Mouse (Mus musculus) frontal cortex, postnatal 10 days (tissue): Measurements from ENCODE around the gene Man2b1.
"Not testable (repeated sequence)": the region's sequence is repeated elsewhere in the genome, so short reads cannot be mapped to it uniquely, and the experiment has no call there.

Source experiments
- DNase-seq, 2 experiments: peaks; one replicate each; pipeline ENCODE4 v3.0.0; 2022; ENCODE audit warnings: low spot score in 2 of 2, mixed read lengths in 1 of 2

The Man2b1 gene

DNA sequence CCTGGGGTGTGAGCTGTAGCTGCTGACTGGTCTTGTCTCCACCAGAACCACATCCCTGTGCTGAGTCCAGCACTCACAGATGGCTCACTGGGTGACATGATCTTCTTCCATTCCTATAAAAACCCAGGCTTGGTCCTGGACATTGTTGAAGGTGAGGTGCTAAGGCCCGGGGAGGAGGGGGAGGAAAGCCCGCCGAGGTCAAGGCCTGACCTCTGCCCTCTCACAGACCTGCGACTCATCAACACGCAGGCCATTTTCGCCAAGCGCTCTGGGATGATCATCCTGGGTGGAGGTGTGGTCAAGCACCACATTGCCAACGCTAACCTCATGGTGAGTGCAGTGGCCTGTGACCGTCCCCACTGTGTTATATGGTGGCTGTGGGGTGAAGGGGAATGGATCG is 8.9 kb upstream of the Man2b1 start:
- DNase-seq: no peak

DNA sequence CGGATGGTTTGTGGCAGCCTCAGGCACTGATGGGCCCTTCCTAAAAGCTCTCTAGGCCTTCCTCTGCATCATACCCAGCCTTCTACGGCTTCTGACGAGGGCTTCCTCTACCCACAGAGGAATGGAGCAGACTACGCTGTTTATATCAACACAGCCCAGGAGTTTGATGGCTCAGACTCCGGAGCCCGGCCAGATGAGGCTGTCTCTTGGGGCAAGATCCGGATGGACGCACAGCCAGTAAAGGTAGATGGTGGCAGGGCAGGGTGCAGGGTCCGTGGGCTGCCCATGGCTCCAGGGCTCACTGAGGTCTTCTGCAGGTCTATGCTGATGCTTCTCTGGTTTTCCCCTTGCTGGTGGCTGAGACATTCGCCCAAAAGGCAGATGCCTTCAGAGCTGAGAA is 8.5 kb upstream of the Man2b1 start:
- no peak for DNase-seq

DNA sequence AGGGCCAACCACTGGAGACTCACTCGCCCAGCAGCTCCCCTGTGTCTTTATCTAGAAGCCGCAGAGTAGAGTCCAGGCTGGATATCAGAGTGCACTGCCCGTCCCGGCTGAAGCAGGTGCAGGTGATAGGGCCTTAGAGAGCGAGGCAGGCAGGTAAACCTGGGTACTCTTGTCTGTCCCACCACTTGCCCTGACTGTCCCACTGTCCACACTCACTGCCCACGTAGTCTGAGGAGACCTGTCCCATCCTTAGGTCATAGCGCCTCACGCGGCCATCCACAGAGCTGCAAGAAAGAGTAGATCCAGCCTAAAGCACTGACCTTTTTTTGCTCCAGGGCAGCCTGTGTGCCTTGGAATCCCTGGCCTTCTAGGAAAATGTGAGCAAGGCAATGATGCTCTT is 7.1 kb upstream of the Man2b1 start:
- DNase-seq: no peak

DNA sequence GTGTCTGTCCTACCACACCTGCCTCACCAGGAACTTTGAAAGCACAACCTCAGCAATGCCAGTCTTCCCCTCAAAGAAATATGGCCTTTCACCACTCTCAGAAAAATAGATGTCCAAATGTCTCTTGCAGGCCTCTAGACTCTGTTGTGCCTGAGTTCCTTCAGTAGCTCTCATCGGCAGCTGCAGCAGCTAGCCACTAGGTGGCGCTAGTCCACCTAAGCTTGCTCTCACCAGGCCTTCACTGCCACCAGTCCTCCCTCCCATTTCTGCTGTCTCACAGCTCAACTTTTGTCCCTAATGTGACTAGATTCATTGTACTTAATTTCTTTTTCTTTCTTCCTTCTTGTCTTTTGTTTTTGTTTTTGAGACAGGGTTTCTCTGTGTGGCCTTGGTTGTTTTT is 6.1 kb upstream of the Man2b1 start:
- peak in 1 of 2 experiments; percentile 77 for DNase-seq

DNA sequence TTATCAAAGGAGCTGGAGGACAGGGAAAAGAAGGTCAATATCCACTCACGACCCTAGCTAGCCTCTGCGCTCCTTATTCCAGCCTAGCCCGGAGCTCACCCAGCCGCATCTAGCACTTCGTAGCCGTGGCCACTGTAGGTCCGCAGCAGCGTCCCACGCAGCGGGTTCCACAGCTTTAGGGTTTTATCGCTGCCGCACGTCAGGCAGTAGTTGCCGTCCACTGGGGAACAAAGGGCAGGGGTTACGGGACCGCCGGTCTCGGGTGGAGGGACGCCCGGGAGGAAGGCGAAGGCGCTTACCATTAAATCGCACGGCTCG is 2.9 kb upstream of the Man2b1 start:
- DNase-seq: no peak

DNA sequence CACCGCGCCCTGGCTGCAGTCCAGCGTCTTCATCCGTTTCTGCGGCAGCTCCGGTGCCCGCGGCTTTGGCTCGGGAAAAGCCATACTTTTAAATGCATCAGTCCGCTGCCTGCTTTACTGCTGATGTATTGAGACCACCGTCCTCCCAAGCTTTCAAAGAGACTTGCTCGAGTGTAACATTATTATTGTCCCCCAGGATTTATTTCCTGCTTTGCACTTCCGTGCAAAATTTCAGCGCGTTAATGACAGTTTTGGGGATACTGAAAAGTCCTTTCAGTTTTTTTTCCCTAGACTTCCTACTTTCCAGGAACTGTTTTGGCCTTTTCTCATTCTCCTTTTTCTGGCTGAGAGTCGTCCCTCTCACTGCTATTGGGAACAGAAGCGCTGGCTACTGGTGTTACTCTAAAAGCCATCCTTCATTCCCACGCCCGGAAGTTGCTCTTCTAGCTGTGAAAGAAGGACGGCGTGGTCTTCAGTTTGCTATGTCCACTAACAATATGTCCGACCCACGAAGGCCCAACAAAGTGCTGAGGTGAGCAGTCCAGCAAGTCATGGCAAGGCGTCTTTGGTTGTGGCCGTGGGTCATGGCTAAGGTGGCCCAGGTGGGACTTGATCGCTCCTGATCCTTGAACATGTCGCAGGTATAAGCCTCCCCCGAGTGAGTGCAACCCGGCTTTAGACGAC is 2.4 kb upstream of the Man2b1 start, which contains the start of gene Wdr83os:
Gene Wdr83os (plus strand): TSS at position 209 of the 684 bp plus-strand sequence.
- DNase-seq: peak in 1 of 2 experiments; percentile 50

DNA sequence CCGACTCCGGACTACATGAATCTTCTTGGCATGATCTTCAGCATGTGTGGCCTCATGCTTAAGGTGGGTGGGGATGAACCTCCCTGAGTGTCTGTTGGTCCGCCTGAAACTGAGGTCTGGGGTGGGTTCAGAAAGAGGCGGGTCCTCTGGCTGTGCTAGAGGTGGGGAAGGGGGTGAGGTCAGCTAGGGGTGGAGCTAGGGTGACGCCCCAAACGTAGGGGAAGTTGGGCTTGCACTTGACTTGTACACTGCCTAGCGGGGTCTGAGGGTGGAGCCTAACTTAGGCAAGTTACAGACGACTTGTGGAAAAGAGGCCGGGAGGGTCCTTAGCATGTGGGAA is 1.9 kb upstream of the Man2b1 start, which contains the start of gene Wdr83:
Gene Wdr83 (minus strand): TSS at position 91 of the 340 bp plus-strand sequence.
- DNase-seq: no peak

DNA sequence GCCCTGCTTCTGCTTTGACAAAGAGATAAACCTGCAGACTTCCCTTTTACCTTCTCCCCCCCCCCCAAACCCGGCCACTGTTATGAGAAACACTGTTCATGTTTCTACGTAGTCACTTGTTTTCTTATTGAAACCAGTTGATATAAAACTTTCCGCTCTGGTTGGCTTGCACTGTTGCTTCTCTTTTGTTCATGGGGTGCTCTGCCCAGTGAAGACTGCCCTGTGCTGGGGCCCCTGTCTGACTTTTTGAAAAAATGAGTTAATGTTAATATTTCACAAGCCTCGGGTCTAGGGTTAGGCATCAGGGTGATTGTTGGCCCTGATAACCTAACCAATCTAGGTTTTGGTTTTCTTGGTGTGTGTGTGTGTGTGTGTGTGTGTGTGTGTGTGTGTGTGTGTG is 901 bp upstream of the Man2b1 start:
- DNase-seq: not testable (repeated sequence)

DNA sequence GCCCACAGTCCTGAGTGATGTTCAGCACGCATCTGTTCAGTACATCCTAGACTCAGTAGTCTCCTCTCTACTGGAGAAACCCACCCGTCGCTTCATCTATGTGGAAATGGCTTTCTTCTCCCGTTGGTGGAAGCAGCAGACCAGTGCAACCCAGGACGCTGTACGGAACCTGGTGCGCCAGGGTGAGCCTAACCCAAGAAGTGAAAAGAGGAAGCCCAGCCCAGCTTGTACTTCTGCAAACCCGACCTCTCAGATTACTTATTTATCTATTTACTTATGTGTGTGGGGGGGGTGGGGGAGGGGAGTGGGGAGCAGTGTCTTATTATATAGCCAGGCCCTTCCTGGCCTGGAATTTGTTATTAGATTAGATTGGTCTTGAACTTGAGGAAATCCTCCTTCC is 1.6 kb downstream of the Man2b1 start:
- DNase-seq: peak in 1 of 2 experiments; percentile 7

DNA sequence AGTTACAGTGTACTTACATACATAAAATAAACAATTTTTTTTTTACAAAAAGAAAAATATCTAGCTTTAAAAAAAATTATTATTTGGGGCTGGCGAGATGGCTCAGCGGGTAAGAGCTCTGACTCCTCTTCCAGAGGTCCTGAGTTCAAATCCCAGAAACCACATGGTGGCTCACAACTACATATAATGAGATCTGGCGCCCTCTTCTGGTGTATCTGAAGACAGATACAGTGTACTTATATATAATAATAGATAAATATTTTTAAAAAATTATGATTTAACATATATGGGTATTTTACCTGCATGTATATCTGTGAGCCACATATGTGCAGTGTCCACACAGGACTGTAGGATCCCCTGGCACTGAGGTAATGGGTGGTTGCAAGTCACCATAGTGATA is 3.2 kb downstream of the Man2b1 start:
- DNase-seq: no peak

DNA sequence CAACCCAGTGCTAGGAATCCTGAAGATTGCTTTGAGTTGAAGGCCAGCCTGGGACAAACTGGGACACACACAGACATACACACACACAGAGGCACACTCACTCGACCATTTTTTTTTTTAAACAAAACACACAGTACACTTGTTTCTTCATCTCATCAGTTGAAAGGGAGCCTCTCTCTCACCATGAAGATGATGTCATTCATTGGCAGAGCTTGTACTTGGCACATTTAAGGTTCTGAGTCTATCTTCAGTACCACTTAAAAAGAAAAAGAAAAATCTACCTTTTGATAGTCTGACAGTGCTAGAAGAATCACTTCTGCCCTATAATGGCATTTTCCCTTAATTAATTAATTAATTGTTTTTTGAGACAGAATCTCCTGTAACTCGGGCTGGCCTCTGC is 5.7 kb downstream of the Man2b1 start:
- no peak for DNase-seq

DNA sequence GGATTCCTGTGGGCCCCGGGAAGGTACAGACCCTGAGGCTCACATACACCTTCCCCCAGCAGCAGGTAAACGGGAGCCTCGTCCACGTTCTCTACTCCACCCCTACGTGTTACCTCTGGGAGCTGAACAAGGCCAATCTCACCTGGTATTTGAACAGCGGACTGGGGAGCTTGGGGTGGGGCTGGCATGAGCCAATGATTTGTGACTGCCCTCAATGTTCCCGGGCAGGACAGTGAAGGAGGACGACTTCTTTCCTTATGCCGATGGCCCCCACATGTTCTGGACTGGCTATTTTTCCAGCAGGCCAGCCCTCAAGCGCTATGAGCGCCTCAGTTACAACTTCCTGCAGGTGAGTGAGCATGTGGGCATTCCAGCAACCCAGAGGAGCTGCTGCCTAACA is 7.8 kb downstream of the Man2b1 start:
- DNase-seq: no peak

DNA sequence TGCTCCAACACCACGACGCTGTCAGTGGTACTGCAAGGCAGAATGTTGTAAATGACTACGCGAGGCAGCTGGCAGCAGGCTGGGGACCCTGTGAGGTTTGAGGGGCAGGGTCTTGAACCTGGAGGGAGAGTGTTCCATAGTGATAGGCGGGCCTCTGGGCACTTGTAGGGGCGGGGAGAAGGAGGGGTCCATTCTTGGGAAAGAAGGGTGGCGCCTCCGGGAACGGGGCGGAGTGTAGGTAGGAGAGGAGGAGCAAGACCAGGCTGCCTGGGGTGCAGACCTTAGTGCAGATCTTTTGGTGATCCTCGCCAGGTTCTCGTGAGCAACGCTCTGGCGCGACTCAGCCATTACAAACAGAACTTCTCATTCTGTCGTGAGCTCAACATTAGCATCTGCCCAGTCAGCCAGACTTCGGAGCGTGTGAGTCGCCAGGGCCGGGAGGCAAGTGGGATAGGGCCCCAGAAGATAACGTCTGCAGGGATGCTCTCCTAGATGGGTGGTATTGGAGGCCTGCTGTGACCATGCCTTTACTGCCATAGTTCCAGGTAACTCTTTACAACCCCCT is 8.5 kb downstream of the Man2b1 start:
- no peak for DNase-seq

DNA sequence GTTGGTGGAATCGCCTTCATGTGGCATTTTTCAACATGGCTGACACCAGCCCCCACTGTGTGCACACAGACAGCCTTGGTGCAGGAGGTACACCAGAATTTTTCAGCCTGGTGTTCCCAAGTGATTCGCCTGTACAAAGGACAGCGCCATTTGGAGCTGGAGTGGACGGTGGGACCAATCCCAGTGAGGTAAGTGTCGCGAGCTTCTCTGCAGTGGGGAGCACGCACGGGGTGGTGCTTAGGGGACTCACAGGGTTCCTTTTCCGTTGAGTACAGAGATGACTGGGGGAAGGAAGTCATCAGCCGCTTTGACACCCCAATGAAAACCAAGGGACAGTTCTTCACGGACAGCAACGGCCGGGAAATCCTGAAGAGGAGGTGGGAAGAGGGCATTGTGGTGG is 12.0 kb downstream of the Man2b1 start:
- DNase-seq: no peak

DNA sequence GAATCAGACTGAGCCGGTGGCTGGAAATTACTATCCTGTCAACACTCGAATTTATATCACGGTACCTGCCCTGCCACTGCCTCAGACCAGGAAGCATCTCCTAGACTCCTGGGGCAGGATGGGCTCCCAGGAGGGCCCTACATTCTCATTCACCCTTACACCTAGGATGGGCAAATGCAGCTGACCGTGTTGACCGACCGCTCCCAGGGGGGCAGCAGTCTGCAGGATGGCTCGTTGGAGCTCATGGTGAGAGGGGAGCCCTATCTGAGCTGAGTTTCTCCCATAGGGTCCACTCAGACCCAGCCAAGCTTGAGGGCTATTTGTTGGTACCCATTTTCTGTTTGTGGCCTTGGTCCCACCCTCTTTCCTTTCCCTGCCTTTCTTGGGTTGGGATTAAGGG is 12.5 kb downstream of the Man2b1 start:
- DNase-seq: no peak

DNA sequence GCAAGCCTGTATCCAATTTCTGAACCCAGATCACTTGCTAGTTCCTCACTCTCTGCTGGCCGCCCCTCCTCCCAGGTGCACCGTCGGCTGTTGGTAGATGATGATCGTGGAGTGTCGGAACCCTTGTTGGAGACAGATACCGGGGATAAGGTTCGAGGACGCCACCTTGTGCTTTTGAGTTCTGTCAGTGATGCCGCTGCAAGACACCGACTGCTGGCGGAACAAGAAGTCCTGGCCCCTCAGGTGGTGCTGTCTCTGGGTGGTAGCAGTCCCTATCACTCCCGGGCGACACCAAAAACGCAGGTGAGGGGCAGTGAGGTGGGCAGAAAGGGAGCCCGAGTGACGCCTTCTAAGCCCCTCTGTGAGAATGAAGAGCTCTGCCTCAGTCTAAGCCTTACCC is 13.1 kb downstream of the Man2b1 start:
- DNase-seq: no peak

DNA sequence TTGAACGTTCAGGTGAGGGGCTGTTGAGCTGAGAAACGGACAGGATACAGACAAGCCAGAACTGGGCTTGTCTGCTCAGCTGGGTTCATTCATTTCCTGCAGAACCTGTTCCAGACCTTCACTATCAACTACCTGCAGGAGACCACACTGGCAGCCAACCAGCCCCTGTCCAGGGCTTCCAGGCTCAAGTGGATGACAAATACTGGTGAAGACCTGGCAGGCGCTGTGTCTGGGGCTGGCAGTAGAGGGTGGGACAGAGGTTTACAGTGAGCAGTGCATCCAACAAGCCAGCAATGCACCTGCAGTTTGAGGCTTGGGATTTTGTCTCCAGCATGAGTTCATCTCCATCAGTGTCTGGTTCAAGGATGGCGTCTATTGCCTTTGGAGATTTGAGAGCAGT is 13.8 kb downstream of the Man2b1 start:
- DNase-seq: no peak

DNA sequence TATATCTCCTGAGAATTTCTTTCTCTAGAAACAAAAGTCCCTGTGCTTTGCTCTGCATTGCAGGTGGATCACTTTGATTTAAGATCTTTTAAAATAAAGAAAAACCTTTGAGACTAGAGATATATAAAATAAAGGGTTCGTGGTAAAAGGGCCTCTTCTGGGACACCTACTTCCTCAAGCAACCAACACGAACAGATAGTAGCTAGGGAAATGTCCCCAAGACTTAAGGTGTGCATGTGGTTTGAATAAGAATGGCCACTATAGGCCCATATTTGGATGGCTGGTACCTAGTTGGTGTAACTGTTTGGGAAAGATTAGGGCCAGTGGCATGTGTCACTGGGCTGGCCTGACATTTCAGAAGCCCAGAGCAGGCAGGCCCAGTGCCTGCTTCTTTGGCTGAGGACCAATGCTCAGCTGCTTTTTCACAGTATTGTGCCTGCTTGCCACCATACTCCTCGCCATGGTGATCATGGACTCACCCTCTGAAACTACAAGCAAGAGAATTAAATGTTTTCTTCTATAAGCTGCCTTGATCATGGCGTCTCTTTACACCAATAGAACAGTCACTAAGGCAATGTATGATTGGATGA is 17.1 kb downstream of the Man2b1 start:
- DNase-seq: no peak

DNA sequence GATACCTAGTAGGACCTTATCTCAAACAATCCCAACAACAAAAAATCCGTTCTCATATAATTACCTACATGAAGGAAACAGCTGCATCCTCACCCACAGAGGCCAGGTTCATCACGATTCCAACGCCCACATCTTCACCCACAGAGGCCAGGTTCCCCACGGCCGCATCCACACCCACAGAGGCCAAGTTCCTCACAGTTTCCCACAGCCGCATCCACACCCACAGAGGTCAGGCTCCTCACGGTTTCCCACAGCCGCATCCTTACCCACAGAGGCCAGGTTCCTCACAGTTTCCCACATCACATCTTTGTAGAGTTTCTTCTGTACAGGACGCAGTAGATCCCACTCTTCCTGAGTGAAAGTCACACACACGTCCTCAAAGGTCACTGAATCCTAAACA is 30.2 kb downstream of the Man2b1 start:
- DNase-seq: no peak

DNA sequence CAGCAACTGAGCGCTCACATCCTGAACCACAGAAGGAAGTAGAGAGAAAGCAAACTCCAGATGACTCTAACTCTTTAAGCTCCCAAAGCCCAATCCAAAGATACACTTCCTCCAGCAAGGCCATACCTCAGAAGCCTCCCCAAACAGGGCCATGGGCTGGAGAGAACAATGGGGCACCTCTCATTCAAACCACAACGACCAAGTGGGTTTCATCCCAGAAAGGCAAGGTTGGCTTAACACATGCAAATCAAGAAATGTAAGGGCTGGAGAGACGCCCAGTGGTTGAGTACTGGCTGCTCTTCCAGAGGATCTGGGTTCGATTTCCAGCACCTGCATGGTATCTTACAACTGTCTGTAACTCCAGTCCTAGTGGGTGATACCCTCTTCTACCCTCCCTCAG is 32.4 kb downstream of the Man2b1 start:
- no peak for DNase-seq

DNA sequence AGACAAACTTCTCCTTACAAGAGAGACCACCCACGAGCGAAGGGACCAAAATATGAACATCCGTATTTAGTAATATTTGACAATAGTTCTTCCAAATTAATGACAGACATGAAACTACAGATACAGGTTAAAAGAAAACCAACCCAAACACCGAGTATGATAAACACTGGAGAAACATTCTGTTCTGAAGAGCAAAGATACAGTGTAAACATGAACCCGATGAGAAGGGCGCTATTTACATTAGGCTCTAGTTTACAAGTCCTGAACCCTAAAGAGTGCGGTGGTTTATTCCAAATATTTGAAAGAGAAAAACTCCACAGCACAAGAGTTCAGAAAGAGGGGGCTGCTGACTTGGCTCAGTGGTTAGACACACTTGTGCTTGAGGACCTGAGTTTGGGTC is 33.9 kb downstream of the Man2b1 start:
- DNase-seq: no peak

DNA sequence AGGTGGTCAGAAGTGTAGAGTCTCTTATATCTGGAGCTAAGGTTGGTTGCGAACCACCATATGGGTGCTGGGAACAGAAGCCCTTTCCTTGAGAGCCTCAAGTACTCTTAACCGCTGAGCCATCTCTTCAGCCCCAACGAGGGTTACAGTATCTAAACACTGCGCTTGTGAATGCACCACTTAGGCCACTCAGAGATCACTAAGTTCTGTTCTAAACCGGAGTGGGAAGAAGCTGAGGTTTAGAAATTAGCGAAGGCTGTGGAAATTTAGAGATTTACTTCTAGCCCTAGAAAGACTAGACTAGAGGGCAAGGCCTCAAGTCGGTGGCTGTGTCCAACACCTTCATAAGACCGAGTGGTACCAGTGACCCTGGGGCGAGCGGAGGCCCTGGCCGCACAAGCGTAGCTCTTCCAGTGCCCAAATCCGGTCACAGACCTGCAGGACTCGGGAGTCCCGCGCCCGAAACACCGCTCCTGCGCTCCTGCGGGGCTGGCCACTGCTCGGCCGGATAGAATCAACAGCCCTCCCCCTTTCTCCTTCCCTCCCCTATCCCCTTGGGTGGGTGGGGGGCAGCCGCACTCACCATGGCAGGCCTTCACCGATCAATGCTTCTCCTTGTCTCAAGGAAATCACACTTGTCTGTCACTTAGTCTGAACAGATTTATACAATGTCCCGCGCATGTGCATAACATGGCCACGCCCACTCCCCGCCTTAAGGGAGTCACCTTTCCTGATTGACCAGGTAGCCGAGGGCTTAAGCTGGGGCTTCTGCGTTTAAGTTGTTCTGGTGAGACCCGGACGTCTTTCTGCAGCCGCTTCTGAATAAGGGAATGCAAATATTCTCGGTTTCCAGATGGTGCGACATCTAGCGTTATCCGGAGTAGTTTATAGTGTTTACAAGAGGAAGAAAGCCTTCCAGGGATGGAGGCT is 36.2 kb downstream of the Man2b1 start:
- peak; percentile 68 to 74 for DNase-seq

DNA sequence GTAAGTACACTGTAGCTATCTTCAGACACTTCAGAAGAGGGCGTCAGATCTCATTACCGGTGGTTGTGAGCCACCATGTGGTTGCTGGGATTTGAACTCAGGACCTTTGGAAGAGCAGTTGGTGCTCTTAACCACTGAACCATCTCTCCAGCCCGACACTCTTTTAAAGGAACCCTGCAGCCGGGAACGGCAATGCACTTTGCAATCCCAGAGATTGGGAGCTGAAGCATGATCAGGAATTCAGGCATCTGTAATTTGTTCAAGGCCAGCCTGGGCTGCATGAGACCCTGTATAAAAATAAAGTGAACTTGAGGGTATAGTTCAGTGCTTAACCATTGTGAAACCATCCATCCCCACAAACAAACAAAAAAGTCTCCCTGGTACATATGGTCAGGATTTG is 37.2 kb downstream of the Man2b1 start:
- DNase-seq: not testable (repeated sequence)
